Mouse (Mus musculus) Patski (cell line): ENCODE results near the gene Rcbtb2. TPM values are rescaled to one million over a fixed set of nuclear protein-coding genes. Genes with fewer than 3 reads are reported as not detected.

Experiments
- ATAC-seq: fragments of 100-300 bp; one replicate; pipeline ENCODE4 v1.8.0; 2021
- CTCF ChIA-PET: fragments of 350-600 bp; sonication (Branson Sonifier 250); formaldehyde crosslinking; loops from one replicate; lab custom pipeline; 2022; ENCODE audit warnings: inconsistent platforms; lab: Charles Lee
- POLR2A ChIA-PET: fragments of 350-600 bp; sonication (Branson Sonifier 250); formaldehyde crosslinking; loops from one replicate; lab custom pipeline; 2022; ENCODE audit warnings: antibody characterized with exemption, inconsistent platforms; lab: Charles Lee
- DNase-seq: peaks from one replicate; pipeline ENCODE4 v3.0.0-alpha.2; 2011; ENCODE audit warnings: low read depth, low spot score
- H3K27me3 ChIP-seq: fragments of 371-371 bp; one replicate; pipeline ENCODE4 v1.5.1; 2021
- CTCF ChIP-seq: fragments of 100-300 bp; IDR thresholded peaks from one replicate; pipeline ENCODE4 v1.5.1; 2021
- in situ Hi-C: fragments of 300-500 bp; cut with MboI; formaldehyde crosslinking; loops from 3 replicates; pipeline ENCODE4 v1.11.1; 2018; ENCODE audit warnings: low pct_unique_long_range_greater_than_20kb, mixed read lengths
- polyA plus RNA-seq: library from polyadenylated mRNA; unstranded; gene quantifications from one replicate; pipeline ENCODE4 v1.2.3, GENCODE M21; 2021

The Rcbtb2 gene
- polyA plus RNA-seq, 1 experiment from 2014 or later = 44.4 TPM

- in situ Hi-C loops = no loop called here
- POLR2A ChIA-PET = no interaction called here
- no peak for ATAC-seq
These were observed 108.6 kb downstream of the Rcbtb2 start for GRCm38 (mm10) chr14:73231286-73231982.

GRCm38 (mm10) chr14:73234468-73235031 is 111.7 kb downstream of the Rcbtb2 start:
- ChIA-PET CTCF (interaction anchor here (1.1 to 2.0 kb wide), 2 partner anchors 8 to 46 kb away, joined by 3 to 7 read pairs; no protein-coding TSS in a partner anchor), POLR2A (interaction anchor here (1.1 kb wide), 1 partner anchor 20 kb away, joined by 3 read pairs; no protein-coding TSS in a partner anchor)
- H3K27me3 ChIP-seq = no peaks in the 10 kb centered on the region
- DNase-seq (no peak), ATAC-seq (peak; percentile 55)
- in situ Hi-C loops = no loop called here
- no peak for TF ChIP-seq CTCF

More at GRCm38 (mm10) chr14:73231286-73231982, 108.6 kb downstream of the Rcbtb2 start:
- no peak for DNase-seq
- H3K27me3 ChIP-seq = no peaks in the 10 kb centered on the region
- no peak for TF ChIP-seq CTCF
- CTCF ChIA-PET = interaction anchor here (1.2 kb wide), 1 partner anchor 11 kb away, joined by 3 read pairs; no protein-coding TSS in a partner anchor

- ChIA-PET CTCF (no interaction called here), POLR2A (interaction anchor here (1.0 kb wide), 1 partner anchor 12 kb away, joined by 3 read pairs; no protein-coding TSS in a partner anchor)
- in situ Hi-C loops = no loop called here
- no peaks in the 10 kb centered on the region for H3K27me3 ChIP-seq
- DNase-seq (no peak), ATAC-seq (peak; percentile 87)
- TF ChIP-seq CTCF = no peak
These were observed 115.0 kb downstream of the Rcbtb2 start, which contains the start of gene Lpar6 for GRCm38 (mm10) chr14:73237848-73238321. Gene Lpar6 (plus strand): TSS chr14:73237895.

- no peak for ATAC-seq
- no peak for TF ChIP-seq CTCF
- CTCF ChIA-PET = no interaction called here
- in situ Hi-C loops = no loop called here
- POLR2A ChIA-PET = interaction anchor here (1.0 kb wide), 1 partner anchor 13 kb away, joined by 3 read pairs; no protein-coding TSS in a partner anchor
- H3K27me3 ChIP-seq = no peaks in the 10 kb centered on the region
- DNase-seq = no peak
These were observed 115.8 kb downstream of the Rcbtb2 start for GRCm38 (mm10) chr14:73238498-73239250.

- CTCF ChIA-PET = no interaction called here
These were observed 116.5 kb downstream of the Rcbtb2 start for GRCm38 (mm10) chr14:73239291-73239690.

GRCm38 (mm10) chr14:73239857-73240256 is 117.0 kb downstream of the Rcbtb2 start:
- TF ChIP-seq CTCF = no peak
- in situ Hi-C loops = no loop called here
- ChIA-PET CTCF (no interaction called here), POLR2A (no interaction called here)
- H3K27me3 ChIP-seq = no peaks in the 10 kb centered on the region
- ATAC-seq (no peak), DNase-seq (no peak)

More at GRCm38 (mm10) chr14:73239291-73239690, 116.5 kb downstream of the Rcbtb2 start:
- POLR2A ChIA-PET = no interaction called here
- H3K27me3 ChIP-seq = no peaks in the 10 kb centered on the region
- ATAC-seq (no peak), DNase-seq (no peak)
- in situ Hi-C loops = no loop called here
- TF ChIP-seq CTCF = no peak

GRCm38 (mm10) chr14:73244061-73244597 is 121.3 kb downstream of the Rcbtb2 start:
- no peaks in the 10 kb centered on the region for H3K27me3 ChIP-seq
- ATAC-seq (no peak), DNase-seq (no peak)
- no peak for TF ChIP-seq CTCF
- in situ Hi-C loops = no loop called here
- ChIA-PET POLR2A (no interaction called here), CTCF (interaction anchor here (0.9 to 2.1 kb wide), 2 partner anchors 10 to 11 kb away, joined by 3 to 5 read pairs; no protein-coding TSS in a partner anchor)

- TF ChIP-seq CTCF = no peak
- no peaks in the 10 kb centered on the region for H3K27me3 ChIP-seq
- ChIA-PET POLR2A (interaction anchor here (0.7 kb wide), 1 partner anchor 48 kb away, joined by 3 read pairs; no protein-coding TSS in a partner anchor), CTCF (interaction anchor here (0.8 to 1.4 kb wide), 2 partner anchors 79 to 144 kb away, joined by 3 read pairs; no protein-coding TSS in a partner anchor)
- ATAC-seq (no peak), DNase-seq (no peak)
- in situ Hi-C loops = no loop called here
These were observed 127.2 kb downstream of the Rcbtb2 start for GRCm38 (mm10) chr14:73250056-73250455.

- ATAC-seq (no peak), DNase-seq (no peak)
- CTCF ChIA-PET = no interaction called here
- in situ Hi-C loops = no loop called here
- TF ChIP-seq CTCF = no peak
- POLR2A ChIA-PET = no interaction called here
- H3K27me3 ChIP-seq = no peaks in the 10 kb centered on the region
These were observed 129.4 kb downstream of the Rcbtb2 start for GRCm38 (mm10) chr14:73252276-73252675.
